Mouse (Mus musculus) ES-Bruce4 (cell line): Measurements from ENCODE around the gene Fam214a.

Source experiments
- CTCF ChIP-seq: IDR thresholded peaks from one replicate; pipeline ENCODE4 v1.8.1; 2011; ENCODE audit warnings: low read depth, low read length
- EP300 ChIP-seq: IDR thresholded peaks from 2 replicates; pipeline ENCODE4 v1.6.1; 2011; ENCODE audit warnings: low read depth, low read length; ENCODE audit not compliant: insufficient read depth
- POLR2A ChIP-seq: IDR thresholded peaks from one replicate; pipeline ENCODE4 v1.8.1; 2011; ENCODE audit warnings: low read length; ENCODE audit not compliant: insufficient read depth

GRCm38 (mm10) chr9:74979866-74980265 lies 27.2 kb downstream of the Fam214a start:
- no peak for TF ChIP-seq POLR2A
- no peak for TF ChIP-seq CTCF
- TF ChIP-seq EP300, result no peak
